Mouse (Mus musculus) frontal cortex, adult 2 months (tissue): ENCODE measurements around the gene Prkcz. TPM values are rescaled to one million over a fixed set of nuclear protein-coding genes. Genes with fewer than 3 reads are reported as not detected.
"Not testable (repeated sequence)": the region's sequence is repeated elsewhere in the genome, so short reads cannot be mapped to it uniquely, and the experiment has no call there.

ENCODE experiments used
- DNase-seq, 2 experiments: peaks; one replicate each; pipeline ENCODE4 v3.0.0; 2022; ENCODE audit warnings: low spot score in 1 of 2; ENCODE audit errors: extremely low spot score in 1 of 2
- polyA plus RNA-seq: library from polyadenylated mRNA; depleted of rRNA; stranded (reverse); fragments of >200 nt; gene quantifications from 2 replicates; pipeline ENCODE4 v1.2.3, GENCODE M21; 2012

Prkcz gene
- polyA plus RNA-seq, 1 experiment: 217 TPM

DNA sequence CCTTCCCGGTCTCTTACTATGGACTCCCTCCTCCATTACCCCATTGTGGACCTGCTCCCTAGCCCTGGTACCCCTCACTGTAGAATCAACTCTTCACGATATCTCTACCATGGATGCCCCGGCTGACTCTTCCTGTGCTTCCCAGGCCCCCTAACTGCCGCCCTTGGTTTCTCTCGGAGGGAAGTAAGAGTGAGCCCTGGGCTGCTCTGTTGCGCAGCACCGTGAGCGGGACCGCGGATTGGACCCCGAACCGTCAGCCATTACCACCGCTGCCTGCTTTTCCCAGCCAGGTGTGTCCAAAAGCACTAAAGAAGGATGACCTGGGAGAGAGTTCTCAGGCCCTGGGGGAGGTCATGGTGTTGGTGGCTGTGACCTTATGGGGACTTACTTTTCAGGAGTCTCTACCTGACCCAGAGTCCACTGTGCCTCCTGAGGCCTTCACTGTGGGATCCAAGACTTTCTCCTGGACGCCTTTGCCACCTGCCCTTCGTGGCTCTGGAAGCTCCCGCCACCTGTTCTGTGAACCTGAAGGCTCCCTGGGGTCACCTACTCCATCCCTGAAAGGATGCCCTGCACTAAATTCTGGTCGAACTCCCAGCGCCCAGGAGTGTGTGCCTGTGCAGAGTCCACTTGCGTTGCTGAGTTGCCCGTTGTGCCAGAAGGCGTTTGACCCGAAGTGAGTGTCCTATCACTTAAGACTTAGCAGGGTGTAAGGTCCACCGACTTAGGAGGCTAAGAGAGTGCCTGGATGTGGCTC is 110.6 kb downstream of the Prkcz start:
- DNase-seq: no peak

DNA sequence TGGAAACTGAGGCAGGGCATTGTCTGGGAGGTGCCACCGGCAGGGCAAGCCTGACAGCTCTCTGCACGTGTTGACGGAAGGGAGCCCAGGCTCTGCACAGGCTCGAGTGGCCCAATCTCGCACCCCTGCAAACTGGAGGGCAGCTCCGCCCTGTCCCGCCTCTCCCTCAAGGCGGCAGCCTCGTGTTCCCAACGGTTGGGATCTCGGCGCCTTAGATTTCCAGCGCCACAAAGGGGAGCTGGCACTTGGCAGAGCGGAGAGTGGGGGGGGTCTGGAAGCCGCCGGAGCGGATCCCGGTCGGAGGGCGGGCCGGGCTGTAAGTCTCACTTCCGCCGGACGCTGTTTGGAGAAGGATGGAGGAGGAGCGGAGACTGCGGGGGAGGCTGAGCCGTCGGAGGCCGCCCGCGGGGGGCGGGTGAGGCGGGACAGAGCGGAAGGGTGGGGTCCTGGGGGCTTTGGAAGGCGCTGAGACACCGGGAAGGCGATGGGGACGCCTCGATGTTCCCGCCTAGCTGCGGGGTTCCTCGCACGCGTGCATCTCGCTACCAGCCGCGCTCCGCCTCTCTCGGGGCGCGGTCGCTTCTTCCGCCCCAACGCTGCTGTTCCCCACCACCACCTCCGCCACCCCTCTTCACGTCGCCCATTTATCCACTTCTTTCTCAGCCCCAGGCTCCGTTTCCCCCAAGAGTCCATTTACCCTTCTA is 111.4 kb downstream of the Prkcz start, which contains the start of gene Faap20:
Gene Faap20 (plus strand): TSS at position 155 of the 704 bp plus-strand sequence.
- DNase-seq: peak; percentile 49 to 82

DNA sequence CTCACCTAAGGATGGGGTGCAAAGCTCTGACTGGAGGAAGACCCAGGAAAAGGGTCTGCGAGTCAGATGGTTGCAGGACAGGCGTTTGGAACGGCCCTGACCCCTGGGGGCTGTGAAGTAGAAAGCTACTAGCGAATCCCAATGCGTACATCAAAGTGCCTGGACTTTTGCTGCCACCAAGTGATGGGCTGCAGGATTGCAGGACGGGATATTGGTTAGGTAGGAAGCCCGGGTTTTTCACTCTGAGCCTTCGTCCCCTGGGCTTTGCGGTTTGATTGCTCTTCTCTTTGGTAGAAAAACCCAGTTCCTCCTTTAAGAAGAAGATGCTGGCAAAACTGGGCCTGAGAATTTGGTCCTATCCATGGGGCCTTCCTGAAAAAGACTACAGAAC is 111.9 kb downstream of the Prkcz start:
- peak; percentile 92 to 98 for DNase-seq

DNA sequence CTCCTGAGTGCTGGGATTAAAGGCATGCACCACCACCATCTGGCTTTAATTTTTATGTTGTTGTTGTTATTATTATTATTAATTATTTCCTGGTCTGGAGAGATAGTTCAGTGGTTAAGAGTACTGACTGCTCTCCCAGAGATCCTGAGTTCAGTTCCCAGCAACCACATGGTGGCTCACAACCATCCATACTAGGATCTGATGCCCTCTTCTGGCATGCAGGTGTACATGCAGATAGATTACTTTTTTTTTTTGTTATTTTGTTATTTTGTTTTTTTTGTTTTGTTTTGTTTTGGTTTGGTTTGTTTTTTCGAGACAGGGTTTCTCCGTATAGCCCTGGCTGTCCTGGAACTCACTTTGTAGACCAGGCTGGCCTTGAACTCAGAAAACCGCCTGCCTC is 113.1 kb downstream of the Prkcz start:
- DNase-seq: not testable (repeated sequence)

DNA sequence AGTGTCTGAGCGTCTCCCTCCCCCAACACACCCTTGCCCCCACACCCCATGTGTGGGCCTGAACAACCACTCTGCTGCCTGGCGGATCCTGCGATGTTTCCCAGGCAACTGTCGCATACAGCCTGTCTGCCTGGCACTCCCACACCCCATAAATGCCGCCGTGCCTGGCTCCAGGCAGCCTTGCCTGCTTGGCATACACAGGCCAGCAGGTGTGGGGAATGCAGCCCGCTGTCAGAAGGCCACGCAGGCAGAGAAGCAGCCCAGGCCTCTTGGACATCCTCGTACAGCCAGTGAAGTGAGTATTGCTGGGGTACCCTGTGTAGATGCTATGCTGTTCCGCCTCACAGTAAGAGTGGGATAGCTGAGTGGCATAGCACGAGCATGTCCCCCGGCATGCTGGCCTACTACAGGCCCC is 114.5 kb downstream of the Prkcz start:
- peak; percentile 70 to 82 for DNase-seq

DNA sequence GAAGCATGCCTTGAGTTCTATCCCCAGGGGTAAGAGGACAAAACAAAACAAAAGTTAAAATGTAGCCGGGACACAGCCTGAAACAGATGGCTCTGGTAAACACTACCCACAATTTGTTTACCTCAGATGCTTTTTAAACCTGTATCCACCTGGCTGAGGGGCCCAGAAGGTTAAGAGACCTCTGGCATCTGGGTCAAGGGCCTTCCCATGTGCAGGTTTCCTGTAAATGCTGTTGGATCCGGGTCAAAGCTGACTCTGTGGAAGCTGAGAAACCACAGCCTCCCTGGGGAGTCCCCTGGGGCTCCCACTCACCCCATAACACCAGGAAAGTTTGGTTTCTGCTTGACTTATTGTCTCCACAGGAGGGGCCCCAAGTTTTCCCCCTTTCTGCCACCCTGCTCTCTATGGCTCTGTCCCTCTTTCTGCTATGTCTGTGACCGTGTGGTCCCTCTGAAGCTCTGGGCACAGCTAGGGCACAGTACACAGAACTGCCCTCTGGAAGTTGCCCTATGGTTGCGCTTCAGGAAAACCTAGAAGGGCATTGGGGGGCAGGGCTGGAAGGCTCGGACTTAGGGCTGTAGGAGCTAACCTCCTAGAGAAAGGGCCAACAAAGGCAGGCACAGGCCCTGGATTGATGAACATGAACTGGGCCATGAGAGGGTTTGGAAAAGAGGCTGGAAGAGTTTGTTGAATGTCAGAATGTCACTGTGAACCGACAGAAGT is 115.2 kb downstream of the Prkcz start:
- DNase-seq: no peak

DNA sequence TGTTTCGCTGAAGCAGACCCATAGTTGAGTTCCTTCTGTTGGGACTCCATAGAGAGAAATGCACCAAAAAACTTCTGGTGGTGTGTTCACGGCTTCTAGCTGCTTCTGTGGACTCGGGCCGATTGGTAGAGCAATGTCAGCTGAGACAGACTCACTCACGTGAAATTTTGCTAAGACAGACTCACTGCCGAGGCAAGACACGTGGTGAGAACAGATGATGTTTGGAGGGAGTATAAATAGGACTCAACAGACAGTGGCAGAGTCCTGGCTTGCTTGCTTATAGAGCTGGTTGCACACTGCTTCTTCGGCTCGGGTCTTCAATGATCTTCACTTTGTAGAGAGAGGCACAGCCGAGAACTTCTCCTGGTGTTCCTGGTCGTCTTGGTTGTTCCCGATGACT is 117.9 kb downstream of the Prkcz start:
- peak in 1 of 2 experiments; percentile 47 for DNase-seq

DNA sequence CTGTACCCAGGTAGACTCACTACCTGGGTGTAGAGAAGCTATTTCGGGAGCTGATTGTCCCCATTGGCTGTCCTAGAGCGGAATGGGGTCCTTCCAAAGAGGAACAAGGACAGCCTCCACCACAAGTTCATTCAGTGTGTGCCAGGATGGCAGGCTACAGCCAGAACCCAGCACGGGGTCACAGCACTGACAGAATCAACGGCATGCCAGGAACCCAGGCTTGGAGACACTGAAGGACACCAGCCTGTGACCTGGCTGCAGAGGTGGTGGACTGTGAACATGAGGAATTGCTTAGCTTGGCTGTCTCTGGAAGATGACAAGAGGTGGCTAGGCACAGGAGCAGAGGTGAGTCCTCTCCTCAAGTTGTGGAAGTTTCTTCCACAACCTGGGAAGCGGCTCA is 118.9 kb downstream of the Prkcz start:
- no peak for DNase-seq

DNA sequence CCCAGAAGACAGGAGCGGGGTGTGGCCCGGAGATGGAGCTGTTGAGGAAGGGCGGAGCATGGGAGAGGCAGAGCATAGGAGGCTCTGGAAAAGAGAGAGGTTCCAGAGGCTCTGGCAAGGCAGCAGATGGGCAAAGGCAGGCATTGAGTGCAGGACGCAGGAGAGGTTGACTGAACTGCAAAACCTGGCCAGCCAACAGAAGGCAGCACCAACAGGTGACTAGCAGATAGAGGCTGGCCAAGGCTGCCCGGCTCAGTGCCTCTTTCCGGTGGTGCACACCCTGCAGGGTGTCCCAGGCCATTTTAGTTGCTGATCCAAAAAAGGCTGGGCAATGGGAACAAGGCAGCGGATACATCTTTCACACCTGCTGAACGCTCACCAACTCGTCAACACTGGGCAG is 119.4 kb downstream of the Prkcz start:
- DNase-seq: no peak

DNA sequence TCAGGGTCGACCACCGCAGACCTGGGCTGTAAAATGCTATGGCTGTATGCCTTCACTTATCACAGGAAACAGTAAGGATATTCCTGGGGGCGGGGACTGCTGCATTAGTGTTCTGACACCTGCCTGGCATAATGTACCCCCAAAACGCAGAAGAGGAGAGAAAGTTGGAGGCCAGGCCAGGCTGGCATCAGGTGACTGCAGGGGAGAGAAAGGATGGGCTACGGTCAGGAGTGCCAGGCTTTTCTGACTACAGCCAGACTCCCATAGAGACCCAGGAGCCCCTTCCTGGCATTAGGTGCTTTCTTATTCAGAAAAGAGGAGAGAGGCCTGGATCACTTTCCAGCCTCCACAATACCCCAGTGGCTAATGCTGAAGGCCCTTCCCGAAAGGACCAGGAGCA is 121.7 kb downstream of the Prkcz start:
- no peak for DNase-seq

DNA sequence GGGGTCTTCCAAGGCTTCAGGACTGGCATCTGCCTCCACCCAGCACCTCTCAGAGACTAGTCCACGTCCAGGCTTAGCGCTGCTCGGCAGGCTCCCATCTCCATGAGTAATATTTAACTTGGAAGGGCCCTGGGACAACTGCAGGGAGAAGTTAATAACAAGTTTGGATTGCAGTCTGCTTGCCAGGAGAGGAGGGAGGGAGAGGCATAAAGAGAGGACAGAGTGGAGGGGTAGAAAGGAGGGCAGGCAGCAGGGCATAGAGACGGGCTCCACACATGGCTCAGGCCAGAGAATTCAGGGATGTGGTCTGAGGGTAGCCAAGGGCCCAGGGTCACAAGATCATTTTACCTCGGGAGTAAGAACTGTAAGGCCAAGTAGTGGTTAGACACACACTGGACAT is 122.9 kb downstream of the Prkcz start:
- DNase-seq: no peak

DNA sequence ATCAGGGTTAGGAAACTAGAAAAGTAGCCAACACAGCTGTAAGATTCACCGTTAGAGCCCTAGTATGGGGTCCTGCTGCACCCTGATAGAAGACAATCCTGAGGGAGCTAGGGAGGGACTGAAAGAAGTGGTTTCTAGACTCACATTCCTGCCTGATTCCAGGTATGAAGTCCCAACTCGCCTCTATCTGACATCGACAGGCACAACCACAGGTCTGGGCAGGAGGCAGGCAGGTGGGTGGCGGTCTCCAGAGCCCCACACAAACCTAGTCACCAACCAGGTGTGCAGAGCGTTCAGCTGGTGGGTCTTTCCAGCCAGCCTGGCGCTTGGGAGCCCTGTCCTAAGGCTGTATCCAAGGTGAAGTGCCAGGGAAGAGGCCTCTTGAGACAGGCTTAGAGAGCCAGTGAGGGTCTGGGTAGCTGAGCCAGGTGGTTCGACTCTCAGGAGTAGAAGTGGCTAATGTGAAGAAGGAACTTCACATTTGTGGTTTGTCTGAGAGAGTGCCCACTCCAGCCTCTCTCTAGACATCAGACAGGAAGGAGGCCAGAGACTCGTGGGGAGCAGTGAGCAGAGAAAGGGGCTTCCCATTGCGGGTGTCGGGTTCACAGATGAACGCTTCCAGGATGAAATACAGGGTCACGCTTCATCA is 124.3 kb downstream of the Prkcz start:
- DNase-seq: no peak

DNA sequence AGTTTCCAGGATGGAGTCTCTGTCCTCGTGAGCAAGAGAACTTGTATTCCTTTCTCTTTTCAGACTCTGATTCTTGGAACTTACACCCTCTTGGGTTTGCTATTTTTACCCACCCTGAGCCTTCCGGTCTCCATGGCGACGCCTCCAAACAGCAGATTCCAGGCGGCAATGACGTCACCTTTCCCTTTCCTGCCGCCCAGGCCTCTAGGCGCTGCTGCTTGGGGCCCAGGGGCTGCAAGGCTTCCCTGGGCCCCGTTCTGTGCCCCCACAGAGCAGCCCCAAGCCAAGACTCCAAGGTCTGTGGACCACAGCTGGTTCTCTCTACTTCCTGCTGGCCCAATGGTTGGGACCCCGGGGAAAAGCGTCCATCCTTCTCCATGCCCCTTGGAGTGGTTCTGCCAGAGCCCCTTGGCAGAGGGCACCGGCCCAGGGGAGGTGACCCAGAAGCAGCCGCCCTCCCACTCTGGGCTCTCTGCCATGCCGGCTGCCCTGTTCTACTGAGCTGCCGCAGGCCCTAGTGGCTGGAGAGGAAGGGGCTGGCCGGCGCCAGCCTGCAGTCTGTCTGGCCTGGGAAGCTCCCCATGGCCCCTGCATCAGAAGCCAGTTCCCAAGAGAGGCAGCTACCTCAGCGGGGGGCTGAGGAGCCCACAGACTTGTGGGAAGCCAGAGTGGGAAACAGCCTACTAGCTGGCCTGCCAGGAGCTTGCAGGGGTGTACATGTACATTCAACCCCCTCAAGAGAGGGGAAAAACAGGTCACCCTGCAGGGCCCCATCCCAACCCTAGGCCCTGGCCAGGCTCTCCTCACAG is 125.6 kb downstream of the Prkcz start:
- DNase-seq: peak; percentile 92 to 96

DNA sequence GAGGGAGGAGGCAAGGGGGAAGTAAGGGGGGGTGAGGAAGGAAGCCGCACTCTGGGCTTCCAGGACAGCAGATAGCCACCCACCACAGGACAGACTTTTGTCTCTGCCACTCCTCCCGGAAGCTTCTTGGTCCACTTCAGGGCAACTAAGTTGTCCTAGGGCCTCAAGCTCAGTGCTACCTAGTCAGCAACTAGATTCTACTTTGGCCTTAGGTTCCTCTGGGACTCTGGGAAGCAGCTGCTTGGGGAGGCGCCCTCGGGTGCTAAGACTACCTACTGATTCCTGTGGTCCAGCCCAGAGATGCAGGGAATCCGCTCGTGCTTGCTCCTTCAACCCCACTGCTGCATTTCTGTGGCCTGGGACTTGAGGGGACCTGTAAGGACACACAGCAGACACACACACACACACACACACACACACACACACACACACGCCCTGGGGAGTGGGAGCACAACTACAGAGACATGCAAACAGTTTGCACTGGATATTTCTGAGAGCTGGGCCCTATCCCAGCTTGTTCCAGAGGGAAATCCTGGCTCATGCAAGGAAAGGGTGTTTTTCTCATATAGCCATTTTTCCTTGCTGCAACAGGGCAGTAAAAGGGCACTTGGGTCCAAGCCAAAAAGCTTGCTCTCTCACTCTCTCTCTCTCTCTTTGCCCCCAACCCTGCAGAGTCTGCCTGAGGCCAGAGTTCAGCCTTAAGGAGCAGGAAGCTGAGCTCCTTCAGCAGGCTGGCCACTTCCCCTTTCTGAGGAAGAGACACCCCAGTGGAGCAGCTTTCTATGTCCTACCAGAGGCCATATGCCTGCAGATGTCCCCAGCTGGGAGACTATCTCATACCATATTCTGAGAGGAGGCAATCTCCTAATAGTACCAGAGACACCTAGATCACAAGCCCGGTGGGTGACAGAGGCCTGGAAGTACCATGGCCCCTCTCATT is 126.5 kb downstream of the Prkcz start:
- DNase-seq: no peak

DNA sequence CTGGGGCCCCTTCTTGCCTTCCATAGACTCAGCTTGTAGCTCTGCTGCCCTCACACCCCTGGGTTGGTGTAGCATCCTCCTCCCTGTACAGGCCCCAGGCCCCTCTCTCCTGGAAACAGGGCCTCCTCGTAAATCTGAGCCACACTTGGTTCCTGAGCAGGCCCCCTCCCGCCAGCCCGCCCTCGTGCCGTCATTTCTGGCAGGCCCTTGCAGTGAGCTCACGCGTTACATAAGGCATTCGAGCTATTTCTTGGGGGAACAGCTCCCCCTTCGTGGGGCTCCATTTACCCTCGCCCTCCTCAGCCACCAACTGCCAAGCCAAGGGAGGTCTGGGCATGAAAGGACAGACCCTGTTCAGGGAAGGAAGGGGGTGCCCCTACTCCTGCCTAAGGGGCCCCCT is 127.3 kb downstream of the Prkcz start:
- DNase-seq: peak; percentile 83 to 90

DNA sequence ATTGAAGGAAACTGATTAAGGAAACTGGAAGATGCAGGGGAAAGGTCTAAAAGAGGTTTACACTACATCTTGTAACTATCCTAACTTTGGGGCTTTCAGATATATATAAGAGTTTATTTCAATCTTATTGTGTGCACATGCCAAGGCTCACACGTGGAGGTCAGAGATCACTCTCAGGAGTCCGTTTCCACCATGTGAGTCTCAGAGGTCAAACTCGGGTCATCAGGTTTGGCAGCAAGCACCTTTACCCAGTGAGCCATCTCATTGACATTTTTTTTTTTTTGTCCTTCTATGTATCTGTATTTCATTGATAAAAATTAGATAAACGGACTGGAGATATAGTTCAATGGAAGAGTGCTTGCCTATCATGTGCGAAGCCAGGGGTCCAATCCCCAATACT is 132.7 kb downstream of the Prkcz start:
- DNase-seq: no peak

DNA sequence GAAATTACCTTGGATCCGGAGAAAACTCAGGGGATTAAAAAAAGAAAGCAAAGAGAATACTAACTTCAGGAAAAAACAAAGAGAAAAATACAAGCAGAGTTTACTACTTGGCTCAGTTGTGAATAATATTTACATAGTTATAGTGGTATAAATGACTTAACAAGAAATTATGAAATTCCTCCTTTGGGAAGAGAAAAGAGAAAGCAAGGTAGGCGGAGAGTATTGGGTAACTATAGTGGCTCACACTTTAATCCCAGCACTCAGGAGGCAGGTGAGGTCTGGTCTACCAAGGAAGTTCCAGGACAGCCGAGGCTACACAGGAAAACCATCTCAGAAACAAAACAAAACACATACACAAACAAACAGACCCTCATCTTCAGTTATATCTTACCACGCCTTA is 133.2 kb downstream of the Prkcz start:
- DNase-seq: no peak

DNA sequence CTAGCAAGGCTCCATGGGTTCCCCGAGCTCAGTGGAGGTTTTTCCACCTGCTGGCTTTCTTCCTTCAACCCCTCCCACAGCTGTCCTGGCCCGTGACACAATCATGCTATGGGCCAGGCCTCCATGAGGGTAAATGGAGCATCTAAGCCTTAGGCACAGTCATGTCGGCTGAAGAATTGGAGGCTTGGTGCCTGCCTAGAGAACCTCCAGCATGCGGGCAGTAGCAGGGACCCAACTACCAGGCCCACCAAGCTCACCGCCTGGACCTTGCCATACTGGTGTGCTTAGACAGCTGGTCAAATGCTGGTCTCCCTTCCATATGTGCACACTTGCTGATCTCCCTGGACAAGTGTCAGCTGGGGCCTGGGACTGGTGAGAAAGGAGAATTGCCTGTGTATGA is 135.2 kb downstream of the Prkcz start:
- DNase-seq: no peak
